Mouse (Mus musculus) midbrain, embryonic 16.5 days (tissue): ENCODE measurements around the gene Lsm3. TPM values are rescaled to one million over a fixed set of nuclear protein-coding genes. Genes with fewer than 3 reads are reported as not detected.
A peak's percentile ranks its signal among the peaks of the same experiment; 100 is the strongest.

Source experiments
- ATAC-seq: fragments of 200-750 bp; cut with Nextera tagmentation; 2 replicates; pipeline ENCODE4 v1.8.0; 2017; ENCODE audit warnings: moderate TSS enrichment
- H3K27ac ChIP-seq: fragments of 300-500 bp; sonication (generic); 2 replicates; pipeline ENCODE4 v1.5.1; 2014; ENCODE audit warnings: mild to moderate bottlenecking, low read length, mixed read lengths
- H3K27me3 ChIP-seq: fragments of 300-500 bp; sonication (generic); 2 replicates; pipeline ENCODE4 v1.6.1; 2014; ENCODE audit warnings: low read depth, low read length, mixed read lengths; ENCODE audit not compliant: control insufficient read depth, insufficient read depth
- H3K36me3 ChIP-seq: fragments of 300-500 bp; sonication (generic); 2 replicates; pipeline ENCODE4 v1.6.1; 2014; ENCODE audit warnings: mild to moderate bottlenecking, low read length, moderate library complexity, mixed read lengths; ENCODE audit not compliant: control insufficient read depth, insufficient read depth
- H3K4me1 ChIP-seq: fragments of 300-500 bp; sonication (generic); 2 replicates; pipeline ENCODE4 v1.6.1; 2014; ENCODE audit warnings: mild to moderate bottlenecking, low read length, mixed read lengths; ENCODE audit not compliant: control insufficient read depth, insufficient read depth
- H3K4me2 ChIP-seq: fragments of 300-500 bp; sonication (generic); 2 replicates; pipeline ENCODE4 v1.6.1; 2014; ENCODE audit warnings: mild to moderate bottlenecking, low read length, mixed read lengths
- H3K4me3 ChIP-seq: fragments of 300-500 bp; sonication (generic); 2 replicates; pipeline ENCODE4 v1.5.1; 2014; ENCODE audit warnings: low read depth, mild to moderate bottlenecking, low read length, moderate library complexity, mixed read lengths
- H3K9ac ChIP-seq: fragments of 300-500 bp; sonication (generic); 2 replicates; pipeline ENCODE4 v1.6.1; 2014; ENCODE audit warnings: low read depth, low read length, mixed read lengths
- H3K9me3 ChIP-seq: fragments of 300-500 bp; sonication (generic); replicated peaks from 2 replicates; pipeline ENCODE4 v1.6.1; 2014; ENCODE audit warnings: mild to moderate bottlenecking, low read length, mixed read lengths; ENCODE audit not compliant: control insufficient read depth, poor library complexity, severe bottlenecking
- WGBS: fragments of 180-500 bp; shearing (Covaris S2); extraction: QIAGEN DNeasy Blood & Tissue Kit; methylation state at CpG from one replicate; pipeline ENCODE4 v1.1.7; 2014; 5-methylcytosine and 5-hydroxymethylcytosine counted together
- polyA plus RNA-seq: library from polyadenylated mRNA; unstranded; fragments of >200 nt; fragmentation: Nextera tagmentation; extraction: Ambion mirVana; gene quantifications from 2 replicates; pipeline ENCODE4 v1.2.1, GENCODE M21; 2015

The Lsm3 gene
- polyA plus RNA-seq, 1 experiment from 2014 or later, result 135 TPM

GRCm38 (mm10) chr6:91527227-91527860 is 11.6 kb downstream of the Lsm3 start:
- H3K36me3 ChIP-seq, result 0 out of 2 replicates have a peak, but pooled peaks cover 10% of the 10 kb centered on the region
- whole genome bisulfite sequencing, result 39% methylated on average over 5 of the region's 5 CpGs
- no peak overlapping the region for H3K9ac ChIP-seq
- H3K4me1 ChIP-seq, result no peaks in the 10 kb centered on the region
- H3K27me3 ChIP-seq, result no peaks in the 10 kb centered on the region
- no peaks in the 10 kb centered on the region for H3K9me3 ChIP-seq
- H3K27ac ChIP-seq, result no peak overlapping the region
- no peak overlapping the region for H3K4me3 ChIP-seq
- ATAC-seq, result peak; percentile 72
- H3K4me2 ChIP-seq, result no peak overlapping the region

- H3K36me3 ChIP-seq, result 0 out of 2 replicates have a peak, but pooled peaks cover 6% of the 10 kb centered on the region
- no peak overlapping the region for H3K4me2 ChIP-seq
- 89% methylated on average over 7 of the region's 7 CpGs for WGBS
- H3K4me3 ChIP-seq, result no peak overlapping the region
- H3K27me3 ChIP-seq, result no peaks in the 10 kb centered on the region
- H3K27ac ChIP-seq, result no peak overlapping the region
- no peaks in the 10 kb centered on the region for H3K4me1 ChIP-seq
- ATAC-seq, result no peak
- no peak overlapping the region for H3K9ac ChIP-seq
- H3K9me3 ChIP-seq, result no peaks in the 10 kb centered on the region
Observed at GRCm38 (mm10) chr6:91528265-91528664, 12.5 kb downstream of the Lsm3 start.

- WGBS, result 88% methylated on average over 8 of the region's 8 CpGs
- no peaks in the 10 kb centered on the region for H3K9me3 ChIP-seq
- H3K27ac ChIP-seq, result no peak overlapping the region
- no peak overlapping the region for H3K4me2 ChIP-seq
- H3K27me3 ChIP-seq, result no peaks in the 10 kb centered on the region
- no peak for ATAC-seq
- no peaks in the 10 kb centered on the region for H3K4me1 ChIP-seq
- no peak overlapping the region for H3K9ac ChIP-seq
- no peaks in the 10 kb centered on the region for H3K36me3 ChIP-seq
- no peak overlapping the region for H3K4me3 ChIP-seq
Observed at GRCm38 (mm10) chr6:91530673-91531072, 14.9 kb downstream of the Lsm3 start.

GRCm38 (mm10) chr6:91531276-91531675 is 15.5 kb downstream of the Lsm3 start:
- H3K4me1 ChIP-seq, result no peaks in the 10 kb centered on the region
- no peaks in the 10 kb centered on the region for H3K36me3 ChIP-seq
- H3K4me3 ChIP-seq, result no peak overlapping the region
- H3K27me3 ChIP-seq, result no peaks in the 10 kb centered on the region
- H3K9ac ChIP-seq, result no peak overlapping the region
- no peak overlapping the region for H3K27ac ChIP-seq
- no peaks in the 10 kb centered on the region for H3K9me3 ChIP-seq
- ATAC-seq, result no peak
- WGBS, result 86% methylated on average over 6 of the region's 6 CpGs
- no peak overlapping the region for H3K4me2 ChIP-seq

- ATAC-seq, result no peak
- H3K27me3 ChIP-seq, result no peaks in the 10 kb centered on the region
- H3K9ac ChIP-seq, result no peak overlapping the region
- no peak overlapping the region for H3K4me3 ChIP-seq
- no peaks in the 10 kb centered on the region for H3K9me3 ChIP-seq
- H3K4me2 ChIP-seq, result no peak overlapping the region
- no peaks in the 10 kb centered on the region for H3K36me3 ChIP-seq
- WGBS, result 66% methylated on average over 6 of the region's 6 CpGs
- H3K27ac ChIP-seq, result no peak overlapping the region
- no peaks in the 10 kb centered on the region for H3K4me1 ChIP-seq
Observed at GRCm38 (mm10) chr6:91532661-91533060, 16.9 kb downstream of the Lsm3 start.

GRCm38 (mm10) chr6:91533359-91533758 is 17.6 kb downstream of the Lsm3 start:
- ATAC-seq, result no peak
- H3K27me3 ChIP-seq, result no peaks in the 10 kb centered on the region
- H3K27ac ChIP-seq, result no peak overlapping the region
- 67% methylated on average over 5 of the region's 5 CpGs for WGBS
- H3K4me1 ChIP-seq, result no peaks in the 10 kb centered on the region
- H3K4me3 ChIP-seq, result no peak overlapping the region
- H3K36me3 ChIP-seq, result no peaks in the 10 kb centered on the region
- no peaks in the 10 kb centered on the region for H3K9me3 ChIP-seq
- H3K9ac ChIP-seq, result no peak overlapping the region
- H3K4me2 ChIP-seq, result no peak overlapping the region

GRCm38 (mm10) chr6:91533771-91534170 is 18.0 kb downstream of the Lsm3 start:
- no peak for ATAC-seq
- H3K4me2 ChIP-seq, result no peak overlapping the region
- 36% methylated on average over 2 of the region's 2 CpGs for WGBS

GRCm38 (mm10) chr6:91534268-91534667 is 18.5 kb downstream of the Lsm3 start:
- no peaks in the 10 kb centered on the region for H3K27me3 ChIP-seq
- H3K27ac ChIP-seq, result no peak overlapping the region
- H3K36me3 ChIP-seq, result no peaks in the 10 kb centered on the region
- WGBS, result 88% methylated on average over 4 of the region's 4 CpGs
- no peak overlapping the region for H3K9ac ChIP-seq
- no peaks in the 10 kb centered on the region for H3K9me3 ChIP-seq
- H3K4me3 ChIP-seq, result no peak overlapping the region
- no peak for ATAC-seq
- no peak overlapping the region for H3K4me2 ChIP-seq
- no peaks in the 10 kb centered on the region for H3K4me1 ChIP-seq

More at GRCm38 (mm10) chr6:91533771-91534170, 18.0 kb downstream of the Lsm3 start:
- H3K27ac ChIP-seq, result no peak overlapping the region
- no peaks in the 10 kb centered on the region for H3K36me3 ChIP-seq
- no peaks in the 10 kb centered on the region for H3K4me1 ChIP-seq
- H3K9ac ChIP-seq, result no peak overlapping the region
- no peaks in the 10 kb centered on the region for H3K27me3 ChIP-seq
- H3K9me3 ChIP-seq, result no peaks in the 10 kb centered on the region
- no peak overlapping the region for H3K4me3 ChIP-seq

GRCm38 (mm10) chr6:91535231-91535630 is 19.5 kb downstream of the Lsm3 start:
- WGBS, result 53% methylated on average over 3 of the region's 3 CpGs
- no peak overlapping the region for H3K4me2 ChIP-seq
- H3K9me3 ChIP-seq, result no peaks in the 10 kb centered on the region
- H3K4me1 ChIP-seq, result no peaks in the 10 kb centered on the region
- H3K27ac ChIP-seq, result no peak overlapping the region
- no peak overlapping the region for H3K9ac ChIP-seq
- no peaks in the 10 kb centered on the region for H3K36me3 ChIP-seq
- no peak overlapping the region for H3K4me3 ChIP-seq
- H3K27me3 ChIP-seq, result no peaks in the 10 kb centered on the region
- no peak for ATAC-seq
